ENCODE assay signal across 7 mouse cellular contexts in genomic region chr5:90366121-90367066, GRCm38 (mm10). TPM values are rescaled to one million over a fixed set of nuclear protein-coding genes. Genes with fewer than 3 reads are reported as not detected.
DNase-seq lines count a peak whose midpoint lies in the region; ATAC-seq lines count a peak whose summit lies in the region.

TSS of gene Ankrd17 (minus strand) at chr5:90366577.

- ATAC-seq in midbrain, embryonic 13.5 days: peak; percentile 95

- H3K4me2 ChIP-seq in midbrain, embryonic 13.5 days (replicated peaks): peak within 1 kb of the TSS; percentile 84

- H3K4me3 ChIP-seq in limb, embryonic 10.5 days: peak within 1 kb of the TSS; percentile 82
- H3K4me3 ChIP-seq in midbrain, embryonic 13.5 days (replicated peaks): peak within 1 kb of the TSS; percentile 91

- 0% methylated on average over 75 of the region's 104 CpGs for WGBS in limb, embryonic 10.5 days
- under 1% methylated on average over 54 of the region's 104 CpGs for WGBS in midbrain, embryonic 13.5 days

- H3K27me3 ChIP-seq in limb, embryonic 10.5 days (ENCODE audit: low read depth, poor library complexity, severe bottlenecking): no peaks in the 10 kb centered on the region
- H3K27me3 ChIP-seq in midbrain, embryonic 13.5 days: no peaks in the 10 kb centered on the region

- H3K27ac ChIP-seq in limb, embryonic 10.5 days: peak within 1 kb of the TSS; percentile 98
- H3K27ac ChIP-seq in midbrain, embryonic 13.5 days: peak within 1 kb of the TSS; percentile 99

- DNase-seq in adrenal gland, adult 8-10 months: peak; percentile 85
- DNase-seq in embryo, embryonic 9.5 days (ENCODE audit: extremely low spot score): peak; percentile 93
- no peak for DNase-seq in gonadal fat pad, adult 2 months (ENCODE audit: low read depth)
- peak; percentile 90 for DNase-seq in kidney, adult 11 months
- DNase-seq in limb, embryonic 10.5 days (ENCODE audit: low spot score): peak; percentile 94
- peak; percentile 79 for DNase-seq in spleen, adult 12 weeks (ENCODE audit: low spot score)

- H3K9ac ChIP-seq in midbrain, embryonic 13.5 days (replicated peaks): peak within 1 kb of the TSS; percentile 97

- peaks cover 14% of the 10 kb centered on the region; the same call in 1 of the 2 replicates for H3K36me3 ChIP-seq in limb, embryonic 10.5 days
- H3K36me3 ChIP-seq in midbrain, embryonic 13.5 days: no peaks in the 10 kb centered on the region

- no peaks in the 10 kb centered on the region for H3K9me3 ChIP-seq in limb, embryonic 10.5 days (replicated peaks)
- H3K9me3 ChIP-seq in midbrain, embryonic 13.5 days: no peaks in the 10 kb centered on the region

- peaks cover 12% of the 10 kb centered on the region for H3K4me1 ChIP-seq in limb, embryonic 10.5 days
- peaks cover 40% of the 10 kb centered on the region for H3K4me1 ChIP-seq in midbrain, embryonic 13.5 days (replicated peaks)

RNA-seq across cellular contexts. Expression of gene Ankrd17, which starts in this region (rescaled TPM):
- total RNA-seq in adrenal gland, adult 8-10 months (2022): 100 to 1,000 TPM in 2 of 4 experiments, 10 to 100 TPM in 2; 87.8 to 118 (median 94.8) TPM
- 34.5 and 38.9 TPM in 2 replicates for polyA plus RNA-seq in gonadal fat pad, adult 2 months (2012; rRNA removed)
- polyA plus RNA-seq in limb, embryonic 10.5 days (2016; fragmentation: Nextera tagmentation; extraction: Ambion mirVana): 24.5 and 25.4 TPM in 2 replicates
- polyA plus RNA-seq in midbrain, embryonic 13.5 days (2015; fragmentation: Nextera tagmentation; extraction: Ambion mirVana): 31.5 and 32.2 TPM in 2 replicates
